Mouse (Mus musculus) spleen, adult 2 months (tissue): ENCODE measurements around the gene Srcap. TPM values are rescaled to one million over a fixed set of nuclear protein-coding genes. Genes with fewer than 3 reads are reported as not detected.

Experiments
- DNase-seq, 2 experiments: peaks; one replicate each; pipeline versions ENCODE4 v3.0.0 to v3.0.0-alpha.2; 2012 to 2021; ENCODE audit warnings: low spot score in 2 of 2, low read depth in 1 of 2
- H3K27ac ChIP-seq: fragments of 200-500 bp; 2 replicates; pipeline ENCODE4 v1.5.1; 2012; ENCODE audit warnings: low read length, inconsistent platforms; ENCODE audit not compliant: insufficient read depth
- H3K27me3 ChIP-seq: fragments of 200-500 bp; 2 replicates; pipeline ENCODE4 v1.6.1; 2012; ENCODE audit warnings: mild to moderate bottlenecking, moderate library complexity, low read length, inconsistent platforms; ENCODE audit not compliant: control insufficient read depth, insufficient read depth
- H3K36me3 ChIP-seq: fragments of 200-500 bp; 2 replicates; pipeline ENCODE4 v1.6.1; 2012; ENCODE audit warnings: mild to moderate bottlenecking, low read length, inconsistent platforms; ENCODE audit not compliant: control insufficient read depth, insufficient read depth
- H3K4me1 ChIP-seq: fragments of 200-500 bp; 2 replicates; pipeline ENCODE4 v1.6.1; 2011; ENCODE audit warnings: inconsistent platforms; ENCODE audit not compliant: control insufficient read depth, insufficient read depth, insufficient read length
- H3K4me3 ChIP-seq: fragments of 200-500 bp; 2 replicates; pipeline ENCODE4 v1.5.1; 2011; ENCODE audit warnings: mild to moderate bottlenecking, inconsistent platforms; ENCODE audit not compliant: insufficient read depth, insufficient read length; ENCODE audit errors: extremely low read depth
- CTCF ChIP-seq: fragments of 200-500 bp; IDR thresholded peaks from 2 replicates; pipeline ENCODE4 v1.5.1; 2011; ENCODE audit warnings: mild to moderate bottlenecking, inconsistent platforms; ENCODE audit not compliant: insufficient read depth, insufficient read length, insufficient replicate concordance; ENCODE audit errors: extremely low read depth
- POLR2A ChIP-seq: fragments of 200-500 bp; IDR thresholded peaks from 2 replicates; pipeline ENCODE4 v1.6.1; 2011; ENCODE audit warnings: low read depth, low read length, inconsistent platforms
- WGBS: fragments of 180-500 bp; shearing (Covaris S2); methylation state at CpG from one replicate; pipeline ENCODE4 v1.1.7; 2018; 5-methylcytosine and 5-hydroxymethylcytosine counted together
- polyA plus RNA-seq: library from polyadenylated mRNA; depleted of rRNA; stranded (reverse); fragments of >200 nt; gene quantifications from 2 replicates; pipeline ENCODE4 v1.2.3, GENCODE M21; 2012

Srcap gene
- polyA plus RNA-seq, 1 experiment = 37.7 TPM

- Histone ChIP-seq H3K4me3 (no peak overlapping the region), H3K4me1 (no peaks in the 10 kb centered on the region; the same call in 1 of the 2 replicates), H3K27ac (no peak overlapping the region), H3K36me3 (peaks cover 7% of the 10 kb centered on the region), H3K27me3 (no peaks in the 10 kb centered on the region)
- 53% methylated on average over 8 of the region's 8 CpGs for WGBS
- DNase-seq = no peak
- TF ChIP-seq CTCF (no peak), POLR2A (no peak)
Measured at GRCm38 (mm10) chr7:127511241-127511640, 542 bp upstream of the Srcap start.

DNA sequence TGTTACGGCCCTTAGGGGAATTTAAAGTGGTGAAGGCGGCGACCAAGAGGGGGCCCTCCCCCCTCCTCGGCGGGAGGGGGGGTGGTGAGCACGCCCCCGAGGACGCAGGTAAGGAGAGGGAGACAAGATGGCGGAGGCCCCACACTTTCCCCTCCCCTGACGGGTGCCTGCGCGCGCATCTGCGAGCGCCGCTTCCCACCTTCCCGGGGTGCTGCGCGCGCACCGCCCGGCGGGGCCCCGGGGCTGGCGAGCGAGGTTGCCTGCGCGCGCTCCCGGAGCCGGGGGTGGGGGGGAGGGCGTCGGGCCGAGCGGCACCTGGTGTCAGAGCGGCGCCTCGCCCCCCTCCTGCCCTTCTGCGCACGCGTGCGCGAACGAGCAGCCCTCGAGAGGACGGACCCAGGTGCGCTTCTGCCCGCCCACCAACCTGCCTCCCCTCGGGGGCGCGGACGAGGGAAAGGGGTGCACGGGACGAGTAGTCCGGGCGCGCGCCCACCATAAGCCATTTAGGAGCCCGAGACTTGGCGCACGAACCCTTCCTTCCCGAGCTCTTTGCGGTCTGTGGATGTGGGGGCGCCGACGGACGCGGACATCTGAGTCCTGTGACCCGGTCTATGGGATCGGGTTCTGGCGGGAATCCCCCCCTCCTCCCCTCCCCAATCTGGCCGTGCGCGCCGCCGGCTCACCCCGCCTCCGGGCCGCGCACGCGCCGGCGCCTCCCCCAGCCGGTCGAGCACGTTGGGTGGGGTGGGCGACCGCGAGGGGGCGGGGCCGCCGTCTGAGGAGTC lies 640 bp downstream of the Srcap start:
- peaks cover 11% of the 10 kb centered on the region for H3K36me3 ChIP-seq
- DNase-seq = peak; percentile 85 to 87
- H3K27ac ChIP-seq = peak overlapping the region; percentile 99

GRCm38 (mm10) chr7:127513016-127513390 lies 1.2 kb downstream of the Srcap start:
- Histone ChIP-seq H3K4me3 (peak overlapping the region; percentile 88), H3K27ac (peak overlapping the region; percentile 59), H3K27me3 (no peaks in the 10 kb centered on the region), H3K4me1 (no peaks in the 10 kb centered on the region; the same call in 1 of the 2 replicates), H3K36me3 (peaks cover 14% of the 10 kb centered on the region)
- DNase-seq = peak; percentile 14 to 17
- WGBS = 3% methylated on average over 8 of the region's 8 CpGs
- TF ChIP-seq CTCF = no peak
- no peak for TF ChIP-seq POLR2A

More for the DNA sequence above, 640 bp downstream of the Srcap start:
- Histone ChIP-seq H3K4me3 (peak overlapping the region; percentile 88), H3K27me3 (no peaks in the 10 kb centered on the region), H3K4me1 (no peaks in the 10 kb centered on the region; the same call in 1 of the 2 replicates)
- TF ChIP-seq CTCF (no peak), POLR2A (no peak; the same call in 1 of the 2 replicates)
- WGBS = under 1% methylated on average over 49 of the region's 93 CpGs

DNA sequence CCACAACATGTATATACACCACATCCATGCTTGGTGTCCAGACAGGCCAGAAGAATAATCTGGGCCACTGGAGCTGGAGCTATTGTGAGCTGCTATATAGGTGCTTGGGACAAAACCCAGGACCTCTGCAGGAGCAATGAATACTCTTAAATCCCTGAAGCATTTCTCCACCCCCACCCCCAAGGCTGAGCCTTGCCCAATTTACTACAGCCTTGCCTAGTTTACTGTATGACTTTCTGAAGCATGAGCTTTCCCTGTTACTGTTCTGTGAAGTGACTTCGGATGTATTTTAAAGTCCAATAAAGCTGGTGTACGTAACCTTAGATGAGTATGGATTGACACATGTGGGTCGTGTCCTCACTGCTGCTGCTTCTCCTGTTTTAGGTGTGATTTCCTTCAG lies 2.0 kb downstream of the Srcap start:
- Histone ChIP-seq H3K36me3 (peaks cover 15% of the 10 kb centered on the region), H3K27ac (no peak overlapping the region), H3K4me3 (no peak overlapping the region), H3K27me3 (no peaks in the 10 kb centered on the region), H3K4me1 (no peaks in the 10 kb centered on the region; the same call in 1 of the 2 replicates)
- TF ChIP-seq POLR2A = no peak
- no peak for TF ChIP-seq CTCF
- 83% methylated on average over 3 of the region's 3 CpGs for WGBS
- DNase-seq = no peak

GRCm38 (mm10) chr7:127515846-127516245 lies 4.1 kb downstream of the Srcap start:
- H3K4me1 ChIP-seq = no peaks in the 10 kb centered on the region; the same call in 1 of the 2 replicates
- TF ChIP-seq CTCF = no peak
- no peak for TF ChIP-seq POLR2A
- H3K36me3 ChIP-seq = peaks cover 24% of the 10 kb centered on the region
- 94% methylated on average over 7 of the region's 7 CpGs for WGBS
- no peak for DNase-seq
- no peaks in the 10 kb centered on the region for H3K27me3 ChIP-seq
- no peak overlapping the region for H3K4me3 ChIP-seq
- no peak overlapping the region for H3K27ac ChIP-seq

DNA sequence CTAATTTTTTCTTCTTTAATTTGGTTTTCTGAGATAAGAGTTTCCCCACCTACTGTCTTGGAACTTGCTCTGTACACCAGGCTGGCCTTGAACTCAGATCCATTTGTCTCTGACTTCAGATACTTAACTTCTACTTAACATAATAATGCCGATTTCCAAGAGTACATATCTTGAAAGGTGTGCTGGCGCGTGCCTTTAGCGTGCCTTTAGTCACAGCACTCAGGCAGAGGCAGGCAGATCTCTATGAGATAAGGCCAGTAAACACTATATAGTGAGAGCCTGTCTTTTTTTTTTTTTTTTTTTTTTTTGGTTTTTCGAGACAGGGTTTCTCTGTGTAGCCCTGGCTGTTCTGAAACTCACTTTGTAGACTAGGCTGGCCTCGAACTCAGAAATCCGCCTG lies 4.6 kb downstream of the Srcap start:
- H3K4me1 ChIP-seq = no peaks in the 10 kb centered on the region; the same call in 1 of the 2 replicates
- DNase-seq = no peak
- H3K4me3 ChIP-seq = no peak overlapping the region
- no peaks in the 10 kb centered on the region for H3K27me3 ChIP-seq
- WGBS = 85% methylated on average over 7 of the region's 7 CpGs
- H3K27ac ChIP-seq = no peak overlapping the region
- peaks cover 29% of the 10 kb centered on the region for H3K36me3 ChIP-seq
- no peak for TF ChIP-seq POLR2A
- TF ChIP-seq CTCF = no peak

DNA sequence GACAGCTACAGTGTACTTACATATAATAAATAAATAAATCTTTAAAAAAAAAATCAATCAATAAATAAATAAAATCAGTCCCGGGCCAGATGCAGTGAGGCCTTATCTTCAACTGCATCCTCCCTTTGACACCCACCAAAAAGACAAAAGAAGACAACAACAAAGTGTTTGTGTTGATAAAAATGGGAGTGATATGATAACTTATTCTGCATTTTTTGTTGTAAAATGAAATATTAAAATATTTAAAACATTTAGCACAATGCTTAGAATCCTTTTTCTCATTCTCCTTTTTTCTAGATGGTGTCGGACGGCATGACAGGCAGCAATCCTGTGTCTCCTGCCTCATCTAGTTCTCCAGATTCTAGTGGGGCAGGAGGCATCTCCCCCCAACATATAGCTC lies 7.5 kb downstream of the Srcap start, which contains the start of gene Gm42715:
Gm42715 (plus strand) TSS at position 301 of the 400 bp plus-strand sequence.
- H3K27me3 ChIP-seq = no peaks in the 10 kb centered on the region
- DNase-seq = no peak
- peaks cover 50% of the 10 kb centered on the region for H3K36me3 ChIP-seq
- WGBS = 94% methylated on average over 3 of the region's 3 CpGs
- no peak within 1 kb of the TSS for H3K4me3 ChIP-seq
- H3K4me1 ChIP-seq = no peaks in the 10 kb centered on the region
- TF ChIP-seq POLR2A (no peak), CTCF (no peak)
- no peak within 1 kb of the TSS for H3K27ac ChIP-seq
